Mouse (Mus musculus) lung, postnatal 0 days (tissue): Measurements from ENCODE around the gene Synrg. TPM values are rescaled to one million over a fixed set of nuclear protein-coding genes. Genes with fewer than 3 reads are reported as not detected.

ENCODE experiments used
- ATAC-seq: fragments of 200-750 bp; cut with Nextera tagmentation; 2 replicates; pipeline ENCODE4 v1.8.0; 2017; ENCODE audit warnings: moderate library complexity
- DNase-seq: peaks from one replicate; pipeline ENCODE4 v3.0.0-alpha.2; 2016; ENCODE audit warnings: low spot score
- H3K27ac ChIP-seq: fragments of 300-500 bp; sonication (generic); 2 replicates; pipeline ENCODE4 v1.5.1; 2014; ENCODE audit warnings: antibody characterized with exemption, mild to moderate bottlenecking, low read length, mixed read lengths
- H3K27me3 ChIP-seq: fragments of 300-500 bp; sonication (generic); replicated peaks from 2 replicates; pipeline ENCODE4 v1.6.1; 2014; ENCODE audit warnings: low read length, mixed read lengths; ENCODE audit not compliant: insufficient read depth
- H3K36me3 ChIP-seq: fragments of 300-500 bp; sonication (generic); 2 replicates; pipeline ENCODE4 v1.6.1; 2014; ENCODE audit warnings: low read length, mixed read lengths; ENCODE audit not compliant: insufficient read depth
- H3K4me1 ChIP-seq: fragments of 300-500 bp; sonication (generic); 2 replicates; pipeline ENCODE4 v1.6.1; 2014; ENCODE audit warnings: antibody characterized with exemption, low read depth, low read length, mixed read lengths; ENCODE audit not compliant: insufficient read depth
- H3K4me2 ChIP-seq: fragments of 300-500 bp; sonication (generic); replicated peaks from 2 replicates; pipeline ENCODE4 v1.6.1; 2014; ENCODE audit warnings: low read depth, mild to moderate bottlenecking, low read length, moderate library complexity, mixed read lengths
- H3K4me3 ChIP-seq: fragments of 300-500 bp; sonication (generic); 2 replicates; pipeline ENCODE4 v1.5.1; 2014; ENCODE audit warnings: low read depth, low read length
- H3K9ac ChIP-seq: fragments of 300-500 bp; sonication (generic); replicated peaks from 2 replicates; pipeline ENCODE4 v1.6.1; 2014; ENCODE audit warnings: low read depth, mild to moderate bottlenecking
- H3K9me3 ChIP-seq: fragments of 300-500 bp; sonication (generic); 2 replicates; pipeline ENCODE4 v1.6.1; 2016; ENCODE audit warnings: low read length, mixed read lengths
- CTCF ChIP-seq: IDR thresholded peaks from 2 replicates; pipeline ENCODE4 v1.5.1; 2016; ENCODE audit warnings: antibody characterized with exemption, mild to moderate bottlenecking
- EP300 ChIP-seq: IDR thresholded peaks from 2 replicates; pipeline ENCODE4 v1.6.1; 2016; ENCODE audit warnings: antibody characterized with exemption, mild to moderate bottlenecking, control low read depth
- WGBS: fragments of 180-500 bp; shearing (Covaris S2); extraction: QIAGEN DNeasy Blood & Tissue Kit; methylation state at CpG from one replicate; pipeline ENCODE4 v1.1.7; 2014; 5-methylcytosine and 5-hydroxymethylcytosine counted together
- polyA plus RNA-seq: library from polyadenylated mRNA; unstranded; fragments of >200 nt; fragmentation: Nextera tagmentation; extraction: Ambion mirVana; gene quantifications from 2 replicates; pipeline ENCODE4 v1.2.1, GENCODE M21; 2015

Synrg gene
- polyA plus RNA-seq, 1 experiment from 2014 or later, result 7.4 TPM

DNA sequence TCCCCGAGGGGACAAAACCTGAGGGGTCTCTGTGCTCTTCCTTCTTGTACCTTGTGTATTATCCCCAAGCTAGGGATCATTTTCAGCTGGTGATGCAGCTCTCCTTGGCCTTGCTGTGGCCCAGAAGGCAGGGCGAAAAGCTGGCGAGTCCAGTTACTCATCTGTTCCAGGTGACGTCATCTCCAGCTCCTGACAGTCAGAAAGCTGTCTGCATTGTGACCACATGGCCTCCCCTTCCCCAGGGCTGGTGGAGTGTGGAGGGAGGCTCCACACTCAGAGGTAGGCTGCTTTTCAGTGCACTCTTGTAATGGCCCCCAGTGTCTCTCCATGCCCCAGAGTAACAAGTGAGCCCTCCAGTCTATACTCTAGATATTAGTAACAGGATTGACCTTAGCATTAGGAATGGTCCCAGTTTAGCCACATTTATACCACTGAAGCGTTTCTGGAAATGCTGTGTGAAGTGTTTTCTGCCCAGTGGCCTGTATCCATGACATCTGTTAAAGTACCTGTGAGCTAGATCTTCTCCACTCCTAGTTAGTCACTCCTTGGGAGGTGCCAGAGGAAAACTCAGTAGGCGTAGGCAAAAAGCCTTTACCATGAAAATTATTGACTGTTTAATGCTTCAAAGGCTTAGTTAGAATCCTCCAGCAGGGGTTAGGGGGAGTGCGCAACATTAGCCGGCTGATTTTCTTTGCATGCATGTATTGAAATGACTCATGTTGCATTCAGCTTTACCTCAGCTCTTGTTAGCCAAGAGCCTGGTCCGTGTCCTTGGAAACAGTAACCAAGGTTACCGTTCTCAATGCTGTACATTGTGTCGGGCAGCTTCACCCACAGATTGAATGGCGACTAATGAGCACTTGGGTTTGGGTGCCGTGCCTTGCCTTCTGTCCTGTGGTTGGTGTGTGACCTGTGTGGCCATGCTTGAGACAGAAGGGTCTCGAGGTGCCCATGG, 78.9 kb downstream of the Synrg start:
- H3K4me1 ChIP-seq, result no peaks in the 10 kb centered on the region
- H3K27ac ChIP-seq, result no peak overlapping the region
- ATAC-seq (peak; percentile 57), DNase-seq (no peak)
- no peak overlapping the region for H3K4me2 ChIP-seq
- no peaks in the 10 kb centered on the region for H3K9me3 ChIP-seq
- 60% methylated on average over 14 of the region's 14 CpGs for WGBS
- no peak overlapping the region for H3K4me3 ChIP-seq
- peaks cover 12% of the 10 kb centered on the region; the same call in 1 of the 2 replicates for H3K36me3 ChIP-seq
- H3K9ac ChIP-seq, result no peak overlapping the region
- no peaks in the 10 kb centered on the region for H3K27me3 ChIP-seq
- TF ChIP-seq EP300 (no peak), CTCF (no peak)

DNA sequence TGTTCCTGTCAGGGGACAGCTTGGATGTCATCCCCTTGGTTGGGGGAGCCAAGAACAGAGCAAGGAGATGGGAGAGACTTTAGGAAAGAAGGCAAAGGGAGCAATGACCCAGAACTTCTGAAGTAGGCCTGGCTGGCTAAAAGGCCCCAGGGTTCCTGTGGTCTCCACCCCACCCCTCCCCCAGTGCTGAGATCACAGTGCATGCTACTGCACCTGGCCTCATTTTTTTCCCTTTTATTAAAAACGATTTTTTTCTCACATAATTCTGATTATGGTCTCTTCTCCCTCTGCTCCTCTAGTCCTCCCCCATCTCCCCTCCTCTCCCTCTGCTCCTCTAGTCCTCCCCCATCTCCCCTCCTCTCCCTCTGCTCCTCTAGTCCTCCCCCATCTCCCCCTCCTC, 80.8 kb downstream of the Synrg start:
- ATAC-seq (no peak), DNase-seq (no peak)
- Histone ChIP-seq H3K9me3 (no peaks in the 10 kb centered on the region), H3K36me3 (peaks cover 12% of the 10 kb centered on the region; the same call in 1 of the 2 replicates), H3K4me3 (no peak overlapping the region), H3K4me1 (no peaks in the 10 kb centered on the region), H3K9ac (no peak overlapping the region), H3K27ac (no peak overlapping the region), H3K27me3 (no peaks in the 10 kb centered on the region), H3K4me2 (no peak overlapping the region)
- TF ChIP-seq CTCF (no peak), EP300 (no peak)
- WGBS, result 25% methylated on average over 1 of the region's 1 CpGs

DNA sequence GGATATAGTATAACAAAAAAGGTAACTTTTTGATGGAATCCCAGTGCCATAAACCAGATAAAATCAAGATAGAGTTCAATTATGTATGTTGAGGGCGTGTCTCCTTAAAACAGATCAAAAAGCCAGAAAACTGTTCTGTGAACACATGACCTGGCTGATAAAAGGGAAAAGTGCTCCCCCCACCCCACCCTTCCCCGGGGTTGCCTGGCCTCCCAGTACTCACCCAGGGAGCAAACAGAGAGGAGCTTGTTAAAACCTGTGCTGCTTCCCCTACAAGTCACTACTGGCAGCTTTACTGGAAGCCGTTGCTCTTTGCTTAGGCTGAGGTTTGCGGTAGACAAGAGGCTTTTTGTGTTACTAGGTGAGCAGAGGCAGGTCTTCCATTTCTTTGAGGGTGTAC, 83.0 kb downstream of the Synrg start:
- ATAC-seq (no peak; the same call in 1 of the 2 replicates), DNase-seq (no peak)
- Histone ChIP-seq H3K4me2 (no peak overlapping the region), H3K27ac (no peak overlapping the region), H3K9me3 (no peaks in the 10 kb centered on the region), H3K27me3 (no peaks in the 10 kb centered on the region), H3K36me3 (no peaks in the 10 kb centered on the region), H3K4me3 (no peak overlapping the region), H3K4me1 (no peaks in the 10 kb centered on the region), H3K9ac (no peak overlapping the region)
- WGBS, result 47% methylated on average over 4 of the region's 4 CpGs
- TF ChIP-seq CTCF, result no peak
- no peak for TF ChIP-seq EP300

DNA sequence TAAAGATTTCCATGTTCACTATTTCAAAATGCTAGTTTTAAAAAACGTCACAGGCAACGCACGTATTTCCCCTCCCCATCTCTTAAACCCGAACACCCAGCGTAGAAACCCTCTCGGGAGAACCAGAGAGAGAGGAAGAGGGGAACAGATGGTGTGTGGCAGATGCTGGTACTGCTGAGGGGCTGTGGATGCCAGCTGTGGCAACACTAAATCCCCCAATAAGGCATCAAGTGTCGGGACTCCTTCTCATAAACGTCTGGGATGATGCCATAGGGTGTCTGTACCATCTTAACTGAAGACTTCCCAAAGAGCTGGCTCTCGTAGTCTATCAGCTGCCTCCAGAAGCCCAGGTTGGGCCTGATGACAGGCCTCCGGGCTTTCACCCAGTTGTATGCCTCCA, 84.2 kb downstream of the Synrg start:
- no peak overlapping the region for H3K9ac ChIP-seq
- H3K4me3 ChIP-seq, result no peak overlapping the region
- H3K36me3 ChIP-seq, result no peaks in the 10 kb centered on the region
- WGBS, result 65% methylated on average over 10 of the region's 10 CpGs
- H3K4me2 ChIP-seq, result no peak overlapping the region
- no peaks in the 10 kb centered on the region for H3K9me3 ChIP-seq
- no peak overlapping the region for H3K27ac ChIP-seq
- no peaks in the 10 kb centered on the region for H3K4me1 ChIP-seq
- ATAC-seq (no peak), DNase-seq (no peak)
- TF ChIP-seq EP300 (no peak), CTCF (no peak)
- H3K27me3 ChIP-seq, result no peaks in the 10 kb centered on the region

DNA sequence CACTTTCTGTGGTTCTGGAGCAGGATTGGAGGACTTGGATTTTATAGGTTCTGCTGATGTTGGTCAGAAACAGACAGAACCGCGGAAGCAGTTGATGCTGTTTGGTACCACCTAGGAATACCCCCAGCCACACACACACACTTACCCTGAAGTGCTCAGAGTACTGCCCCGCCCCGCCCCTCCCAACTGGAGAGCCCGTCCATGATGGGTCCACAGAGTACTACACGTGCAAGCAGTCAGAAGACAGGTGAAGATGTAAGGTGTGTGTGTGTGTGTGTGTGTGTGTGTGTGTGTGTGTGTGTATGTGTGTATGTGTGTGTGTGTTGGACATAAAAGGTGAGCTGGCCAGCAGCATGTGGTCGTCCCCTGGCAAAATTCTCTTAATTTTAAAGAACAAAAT, 88.8 kb downstream of the Synrg start:
- no peaks in the 10 kb centered on the region for H3K27me3 ChIP-seq
- WGBS, result 68% methylated on average over 7 of the region's 7 CpGs
- TF ChIP-seq EP300, result no peak
- TF ChIP-seq CTCF, result no peak
- H3K27ac ChIP-seq, result no peak overlapping the region
- H3K4me3 ChIP-seq, result no peak overlapping the region
- H3K9me3 ChIP-seq, result no peaks in the 10 kb centered on the region
- DNase-seq (no peak), ATAC-seq (no peak)
- H3K9ac ChIP-seq, result no peak overlapping the region
- H3K36me3 ChIP-seq, result no peaks in the 10 kb centered on the region
- H3K4me1 ChIP-seq, result no peaks in the 10 kb centered on the region
- no peak overlapping the region for H3K4me2 ChIP-seq

DNA sequence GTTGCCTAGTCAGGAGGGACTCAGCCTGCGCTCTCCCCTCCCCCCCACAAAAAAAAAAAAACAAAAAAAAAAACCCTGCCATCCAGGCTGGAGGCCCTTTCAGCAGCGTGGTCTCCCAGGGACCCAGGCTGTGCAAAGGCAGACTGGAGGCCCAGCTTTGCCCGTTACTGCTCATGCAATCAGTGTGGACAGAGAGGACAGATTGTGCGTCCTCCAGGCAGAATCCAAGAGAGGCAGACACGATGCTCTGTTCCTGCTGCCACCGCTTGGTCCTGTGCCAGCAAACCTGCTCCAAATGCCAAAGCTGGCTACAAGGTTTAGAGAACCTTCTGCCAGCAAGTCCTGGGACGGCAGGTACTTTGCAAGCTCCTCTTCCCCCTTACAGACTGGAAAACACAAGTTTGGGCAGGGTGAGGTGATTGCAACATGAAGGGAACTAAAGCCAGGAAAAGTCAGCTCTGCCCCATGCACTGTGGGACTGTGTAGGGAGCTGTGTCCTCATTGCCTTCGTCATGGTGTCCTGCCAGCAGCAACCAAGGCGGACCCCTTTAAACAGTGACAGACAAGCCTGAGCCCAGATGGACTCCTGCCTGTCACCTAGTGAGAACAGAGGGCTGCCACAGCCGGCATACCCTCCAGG, 89.4 kb downstream of the Synrg start:
- peak; percentile 49 for DNase-seq
- TF ChIP-seq EP300, result no peak
- no peak for TF ChIP-seq CTCF
- Histone ChIP-seq H3K4me2 (no peak overlapping the region), H3K27ac (peak overlapping the region; percentile 26; the same call in 1 of the 2 replicates), H3K9ac (no peak overlapping the region), H3K9me3 (no peaks in the 10 kb centered on the region), H3K36me3 (no peaks in the 10 kb centered on the region), H3K4me1 (no peaks in the 10 kb centered on the region), H3K27me3 (no peaks in the 10 kb centered on the region), H3K4me3 (no peak overlapping the region)
- 50% methylated on average over 10 of the region's 10 CpGs for WGBS
- peak; percentile 52 for ATAC-seq
